Mouse (Mus musculus): ENCODE data around the gene Hist1h3e. TPM values are rescaled to one million over a fixed set of nuclear protein-coding genes. Genes with fewer than 3 reads are reported as not detected.

Hist1h3e gene
- 10 to 100 TPM in 1 of 2 experiments, 1 to 10 TPM in 1; 8.3 to 12.9 TPM for total RNA-seq (2021)
- long read RNA-seq, experiment 1: 0 reads
- long read RNA-seq, experiment 2: 0 reads

- Histone ChIP-seq H3K27ac (peak within 1 kb of the TSS; percentile 98), H3K4me3 (peak within 1 kb of the TSS; percentile 86)
- DNase-seq: peak; percentile 92
- intact Hi-C loops (cut with DNase I): loop anchor here (10.0 kb wide), 1 partner anchor 173 kb away; the partner anchor contains the start of gene Hist1h1c
Observed at GRCm38 (mm10) chr13:23561883-23562659, at the start of gene Hist1h3e. Gene Hist1h3e, minus strand, starts transcription at chr13:23562369.

GRCm38 (mm10) chr13:23611638-23612037 lies 49.5 kb upstream of the Hist1h3e start:
- intact Hi-C loops (cut with DNase I): no loop called here
- Histone ChIP-seq H3K27ac (no peak overlapping the region), H3K4me3 (no peak overlapping the region)
- TF ChIP-seq CTCF (IDR thresholded peaks at IDR 0.05): no peak
- DNase-seq: no peak

DNA sequence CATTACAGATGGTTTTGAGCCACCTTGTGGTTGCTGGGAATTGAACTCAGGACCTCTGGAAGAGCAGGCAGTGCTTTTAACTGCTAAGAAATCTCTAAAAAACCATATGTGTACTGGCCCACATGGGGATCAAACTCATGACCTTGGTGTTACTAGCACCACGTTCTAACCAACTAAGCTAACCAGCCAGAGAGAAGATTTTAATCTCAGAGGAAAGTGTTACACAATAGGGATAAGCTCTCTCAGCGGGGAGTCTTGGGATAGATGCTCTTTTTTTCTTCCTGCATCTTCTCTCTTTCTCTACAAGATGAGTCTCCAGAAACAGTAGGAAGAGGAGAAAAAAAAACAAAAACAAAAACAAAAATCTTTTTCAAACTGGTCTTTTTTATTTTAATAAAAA lies 48.2 kb upstream of the Hist1h3e start:
- intact Hi-C loops (cut with DNase I): no loop called here
- no peak for TF ChIP-seq CTCF (IDR thresholded peaks at IDR 0.05)
- H3K27ac ChIP-seq: no peak overlapping the region
- no peak for DNase-seq
- H3K4me3 ChIP-seq: no peak overlapping the region

DNA sequence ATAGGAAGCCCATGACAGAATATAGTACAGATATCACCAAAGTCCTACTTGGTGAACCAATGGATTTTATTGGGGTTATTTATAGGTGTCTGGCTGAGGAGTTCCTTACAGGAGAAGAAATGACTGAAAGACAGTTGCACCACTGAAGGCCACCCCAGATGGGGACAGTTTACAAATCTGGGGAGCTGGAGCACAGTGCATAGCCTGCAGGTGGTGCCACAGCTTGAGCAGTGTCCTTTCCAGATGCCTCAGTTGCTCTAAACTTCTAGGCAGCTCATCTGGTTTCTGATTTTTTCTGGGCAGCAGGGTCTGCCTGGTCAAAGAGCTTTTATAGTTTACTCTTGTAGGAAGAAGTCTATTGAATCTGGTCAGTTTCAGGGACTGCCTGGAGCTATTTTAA lies 47.7 kb upstream of the Hist1h3e start:
- intact Hi-C loops (cut with DNase I): no loop called here
- no peak for DNase-seq
- no peak for TF ChIP-seq CTCF (IDR thresholded peaks at IDR 0.05)
- no peak overlapping the region for H3K4me3 ChIP-seq
- no peak overlapping the region for H3K27ac ChIP-seq

DNA sequence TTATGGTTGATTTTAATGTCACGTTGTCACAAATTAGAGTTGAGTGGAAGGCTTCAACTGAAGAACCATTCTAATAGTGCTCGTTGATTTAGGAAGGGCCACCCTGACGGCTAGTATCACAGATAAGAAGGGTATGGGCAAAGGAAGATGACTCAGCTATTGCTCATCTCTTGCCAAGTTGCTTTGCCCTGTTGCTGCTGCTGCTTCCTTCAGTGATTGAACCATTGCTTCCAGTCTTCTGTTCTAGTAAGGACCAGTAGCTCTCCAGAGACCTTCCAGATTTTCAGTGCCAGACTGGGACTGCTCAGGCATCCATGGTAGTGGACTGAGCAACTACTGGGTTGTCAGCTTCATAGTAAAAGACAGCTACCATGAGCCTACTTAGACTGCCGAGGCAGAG lies 47.0 kb upstream of the Hist1h3e start:
- H3K27ac ChIP-seq: no peak overlapping the region
- no peak overlapping the region for H3K4me3 ChIP-seq
- no peak for DNase-seq
- intact Hi-C loops (cut with DNase I): no loop called here
- TF ChIP-seq CTCF (IDR thresholded peaks at IDR 0.05): no peak

DNA sequence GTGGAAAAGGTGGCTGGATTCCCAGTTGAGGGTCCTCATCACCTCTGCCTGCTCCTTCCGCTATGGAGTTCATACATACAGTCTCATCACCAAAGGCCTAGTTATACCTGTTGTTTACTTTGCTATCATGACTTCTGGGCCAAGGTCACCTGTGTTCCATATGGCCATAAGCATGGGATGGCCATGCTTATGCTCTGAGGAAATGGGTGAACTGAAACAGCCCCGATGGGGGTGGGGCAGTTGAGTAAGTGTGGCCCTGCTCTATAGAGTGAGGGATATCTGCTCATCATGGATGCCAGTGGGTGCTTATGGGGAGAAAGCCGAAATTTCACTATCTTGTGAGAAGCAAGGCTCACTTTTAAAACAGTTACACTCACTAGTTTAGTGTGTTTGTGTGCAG lies 42.9 kb upstream of the Hist1h3e start:
- DNase-seq: no peak
- H3K4me3 ChIP-seq: no peak overlapping the region
- intact Hi-C loops (cut with DNase I): no loop called here
- no peak for TF ChIP-seq CTCF (IDR thresholded peaks at IDR 0.05)
- no peak overlapping the region for H3K27ac ChIP-seq

DNA sequence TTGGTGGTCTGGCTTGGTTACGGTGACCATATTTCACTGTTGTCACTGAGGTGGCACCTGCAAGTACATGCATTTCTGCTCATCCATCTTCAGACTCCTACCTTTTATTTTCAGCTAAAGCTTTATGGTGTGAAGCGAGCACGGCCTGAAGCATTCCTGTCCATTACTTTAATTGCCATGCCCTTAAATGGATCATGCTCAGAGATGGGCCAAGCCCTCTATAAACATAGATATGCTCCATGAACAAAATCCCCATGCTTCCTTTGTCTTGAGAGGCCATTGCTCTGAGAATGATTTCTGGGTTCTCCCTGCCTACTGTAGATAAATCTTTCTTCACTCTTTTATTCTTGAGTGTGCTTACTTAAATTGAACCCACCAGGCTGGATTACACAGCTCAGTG lies 42.3 kb upstream of the Hist1h3e start:
- intact Hi-C loops (cut with DNase I): no loop called here
- DNase-seq: no peak
- no peak overlapping the region for H3K27ac ChIP-seq
- H3K4me3 ChIP-seq: no peak overlapping the region
- TF ChIP-seq CTCF (IDR thresholded peaks at IDR 0.05): no peak

- Histone ChIP-seq H3K27ac (no peak overlapping the region), H3K4me3 (no peak overlapping the region)
- DNase-seq: no peak
- TF ChIP-seq CTCF (IDR thresholded peaks at IDR 0.05): no peak
- intact Hi-C loops (cut with DNase I): no loop called here
Observed at GRCm38 (mm10) chr13:23603182-23603699, 41.1 kb upstream of the Hist1h3e start.

GRCm38 (mm10) chr13:23597957-23598356 lies 35.8 kb upstream of the Hist1h3e start:
- TF ChIP-seq CTCF (IDR thresholded peaks at IDR 0.05): peak; percentile 94
- Histone ChIP-seq H3K4me3 (no peak overlapping the region), H3K27ac (no peak overlapping the region)
- DNase-seq: peak; percentile 80
- intact Hi-C loops (cut with DNase I): loop anchor here (1.0 to 5.0 kb wide), 2 partner anchors 76 to 174 kb away; no protein-coding TSS in a partner anchor

DNA sequence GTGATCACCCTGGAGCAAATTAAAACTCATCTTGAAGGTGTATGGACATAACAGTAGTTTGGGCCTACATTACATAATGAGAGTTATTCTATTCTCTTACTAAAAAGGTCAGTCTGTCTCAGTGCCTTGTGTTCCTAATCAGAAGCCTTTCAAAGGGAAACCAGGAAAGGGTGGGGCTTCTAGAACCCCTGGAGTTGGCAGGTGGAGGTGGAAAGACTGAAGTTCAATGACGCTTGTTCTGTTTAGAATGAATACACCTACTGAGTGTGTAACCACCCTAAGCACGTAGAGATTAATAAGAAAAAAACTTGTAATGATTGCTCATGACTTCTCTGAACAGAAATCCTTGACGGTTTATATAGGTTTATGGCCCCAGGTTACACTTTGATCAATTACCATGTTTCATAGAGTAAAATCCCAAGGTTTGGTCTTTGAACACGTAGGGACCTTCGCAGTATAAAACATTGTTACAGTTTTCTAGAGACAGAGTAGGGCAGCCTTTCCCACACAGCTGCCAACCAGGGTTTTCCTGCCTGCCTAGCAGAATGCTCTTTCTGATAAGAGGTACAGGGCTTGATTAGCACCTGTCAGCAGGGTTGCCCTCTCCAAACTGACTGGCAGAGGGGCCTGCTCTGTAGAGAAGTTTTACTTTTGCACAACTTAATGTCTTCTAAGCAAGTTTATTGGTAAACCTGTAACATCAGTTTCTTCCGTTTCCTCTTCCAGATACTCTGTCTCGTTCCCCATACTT lies 33.6 kb upstream of the Hist1h3e start:
- intact Hi-C loops (cut with DNase I): loop anchor here (5.0 kb wide), 1 partner anchor 73 kb away; no protein-coding TSS in a partner anchor
- Histone ChIP-seq H3K4me3 (no peak overlapping the region), H3K27ac (no peak overlapping the region)
- TF ChIP-seq CTCF (IDR thresholded peaks at IDR 0.05): no peak
- DNase-seq: no peak

DNA sequence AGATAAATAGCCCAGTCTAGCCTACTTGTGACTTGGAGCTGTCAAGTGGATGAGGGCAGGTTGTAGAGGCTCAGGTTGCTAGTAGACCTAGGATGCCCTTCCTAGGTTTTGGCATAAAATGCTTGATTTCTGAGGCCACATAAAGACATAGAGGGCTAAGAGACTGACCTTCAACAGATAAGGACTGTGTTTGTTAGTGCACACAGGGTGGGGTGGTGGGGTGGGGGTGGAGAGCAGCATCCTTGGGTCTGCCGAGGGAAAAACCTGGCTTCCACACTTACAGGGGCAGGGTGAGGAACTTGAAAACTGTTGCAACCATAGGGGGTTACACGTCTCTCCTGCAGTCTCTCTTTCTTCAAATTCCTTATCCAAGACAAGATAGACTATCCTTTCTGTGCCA lies 33.0 kb upstream of the Hist1h3e start:
- Histone ChIP-seq H3K4me3 (no peak overlapping the region), H3K27ac (no peak overlapping the region)
- intact Hi-C loops (cut with DNase I): loop anchor here (5.0 kb wide), 1 partner anchor 73 kb away; no protein-coding TSS in a partner anchor
- no peak for DNase-seq
- TF ChIP-seq CTCF (IDR thresholded peaks at IDR 0.05): no peak

DNA sequence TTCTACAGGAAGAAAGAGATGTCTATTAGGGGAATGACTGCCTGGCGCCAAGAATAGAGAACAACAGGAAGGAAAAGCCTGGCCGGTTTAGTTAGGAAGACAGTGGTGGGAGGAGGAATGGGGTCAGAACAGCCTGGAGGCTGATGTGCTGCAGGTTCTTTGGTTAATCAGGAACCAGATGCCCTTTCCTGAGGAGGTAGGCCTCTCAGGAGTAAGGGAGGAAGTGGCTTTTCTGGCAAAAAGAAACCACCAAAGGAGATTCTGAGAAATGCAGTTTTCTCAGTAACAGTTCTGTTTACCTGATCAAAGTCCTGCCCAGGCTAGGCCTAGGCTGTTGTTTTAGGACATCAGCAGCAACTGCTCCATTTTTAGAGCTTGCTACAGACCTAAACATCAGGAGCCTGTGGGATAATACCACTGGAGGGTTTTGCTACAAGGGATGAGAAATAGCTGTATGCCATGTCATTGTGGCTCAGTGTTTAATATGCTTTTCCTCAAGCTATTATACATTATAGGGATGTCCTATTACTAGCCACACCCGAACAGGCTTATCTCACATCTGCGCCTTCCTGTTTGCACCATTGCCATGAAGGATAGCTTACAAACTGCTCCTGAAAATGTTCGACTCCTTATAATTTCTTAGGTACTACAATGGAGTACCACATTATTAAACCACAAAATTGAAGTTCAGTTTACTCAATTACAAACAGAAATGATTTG lies 31.0 kb upstream of the Hist1h3e start:
- TF ChIP-seq CTCF (IDR thresholded peaks at IDR 0.05): no peak
- H3K27ac ChIP-seq: 0 out of 2 replicates have a peak overlapping the region, but pooled peaks have one; percentile 28
- no peak overlapping the region for H3K4me3 ChIP-seq
- intact Hi-C loops (cut with DNase I): no loop called here
- no peak for DNase-seq
